Mouse (Mus musculus) brain, embryonic 14.5 days (tissue): ENCODE data around the gene Cntln.

ENCODE experiments used
- CTCF ChIP-seq: fragments of 200-500 bp; IDR thresholded peaks from 2 replicates; pipeline ENCODE4 v1.5.1; 2012; ENCODE audit warnings: inconsistent platforms, mild to moderate bottlenecking, moderate library complexity, borderline replicate concordance; ENCODE audit not compliant: insufficient read depth, insufficient read length; ENCODE audit errors: extremely low read depth
- POLR2A ChIP-seq: fragments of 200-500 bp; IDR thresholded peaks from 2 replicates; pipeline ENCODE4 v1.6.1; 2012; ENCODE audit warnings: mild to moderate bottlenecking, inconsistent platforms, borderline replicate concordance; ENCODE audit not compliant: poor library complexity, insufficient read depth, insufficient read length, severe bottlenecking; ENCODE audit errors: extremely low read depth

- TF ChIP-seq CTCF (no peak), POLR2A (no peak)
These were observed 58.5 kb downstream of the Cntln start for GRCm38 (mm10) chr4:84942651-84943050.
